Mouse (Mus musculus) liver, postnatal 0 days (tissue): Measurements from ENCODE around the gene Lyg1.

Experiments
- CTCF ChIP-seq: sonication (generic); IDR thresholded peaks from 2 replicates; pipeline ENCODE4 v1.5.1; 2016; ENCODE audit warnings: antibody characterized with exemption, low read depth
- EP300 ChIP-seq: IDR thresholded peaks from 2 replicates; pipeline ENCODE4 v1.6.1; 2016; ENCODE audit warnings: antibody characterized with exemption, low read depth, mild to moderate bottlenecking

DNA sequence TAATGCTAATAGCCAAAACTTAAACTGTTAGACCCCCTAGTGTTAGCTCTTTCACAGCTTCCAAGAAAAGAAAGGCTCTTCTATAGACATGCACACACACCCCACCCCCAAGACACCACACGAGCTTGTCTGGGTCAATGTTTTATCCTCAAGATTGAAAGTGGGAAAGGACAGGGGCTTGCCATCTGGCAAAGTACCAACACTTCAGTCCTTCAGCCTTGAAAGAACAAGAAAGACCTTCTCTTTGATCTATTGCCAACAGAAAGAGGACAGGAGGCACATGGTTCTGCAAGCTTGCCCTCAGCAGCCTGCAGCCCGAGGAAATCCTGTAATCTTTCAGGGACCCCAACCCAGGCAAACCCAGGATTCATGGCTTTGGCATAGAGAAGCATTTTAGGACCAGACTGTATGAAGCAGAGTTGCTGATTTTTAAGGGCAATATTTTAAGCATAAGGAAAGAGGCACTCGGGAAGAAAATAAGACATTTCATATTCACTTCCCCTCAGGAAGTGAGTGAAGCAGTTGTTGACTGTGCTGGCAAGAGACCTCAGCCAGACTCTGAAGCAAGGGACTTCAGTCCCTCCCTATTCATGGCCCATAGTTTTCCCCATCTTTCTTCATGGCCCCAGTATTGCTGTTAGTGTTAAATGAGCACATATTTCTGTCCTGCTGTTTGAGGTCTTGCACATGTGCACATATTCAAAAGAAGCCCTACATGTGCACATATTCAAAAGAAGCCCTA, 698 bp downstream of the Lyg1 start:
- TF ChIP-seq EP300: no peak
- no peak for TF ChIP-seq CTCF
